Mouse (Mus musculus) midbrain, embryonic 11.5 days (tissue): ENCODE measurements around the gene Mturn. TPM values are rescaled to one million over a fixed set of nuclear protein-coding genes. Genes with fewer than 3 reads are reported as not detected.

Experiments used
- ATAC-seq: fragments of 200-750 bp; cut with Nextera tagmentation; 2 replicates; pipeline ENCODE4 v1.8.0; 2017; ENCODE audit warnings: moderate TSS enrichment, moderate library complexity; ENCODE audit not compliant: low FRiP score
- DNase-seq: peaks from one replicate; pipeline ENCODE4 v3.0.0; 2015; ENCODE audit warnings: low spot score; ENCODE audit errors: missing footprints
- H3K27ac ChIP-seq: fragments of 300-500 bp; sonication (generic); 2 replicates; pipeline ENCODE4 v1.5.1; 2014; ENCODE audit warnings: low read depth, low read length
- H3K27me3 ChIP-seq: fragments of 300-500 bp; sonication (generic); 2 replicates; pipeline ENCODE4 v1.6.1; 2014; ENCODE audit warnings: mild to moderate bottlenecking, low read length, moderate library complexity, mixed read lengths; ENCODE audit not compliant: control insufficient read depth, insufficient read depth
- H3K36me3 ChIP-seq: fragments of 300-500 bp; sonication (generic); 2 replicates; pipeline ENCODE4 v1.6.1; 2014; ENCODE audit warnings: mild to moderate bottlenecking, low read length, moderate library complexity, mixed read lengths; ENCODE audit not compliant: control insufficient read depth, insufficient read depth
- H3K4me1 ChIP-seq: fragments of 300-500 bp; sonication (generic); 2 replicates; pipeline ENCODE4 v1.6.1; 2014; ENCODE audit warnings: low read length; ENCODE audit not compliant: control insufficient read depth, insufficient read depth
- H3K4me2 ChIP-seq: fragments of 300-500 bp; sonication (generic); 2 replicates; pipeline ENCODE4 v1.6.1; 2014; ENCODE audit warnings: mild to moderate bottlenecking, moderate library complexity
- H3K4me3 ChIP-seq: fragments of 300-500 bp; sonication (generic); 2 replicates; pipeline ENCODE4 v1.5.1; 2014; ENCODE audit warnings: low read depth, low read length
- H3K9ac ChIP-seq: fragments of 300-500 bp; sonication (generic); 2 replicates; pipeline ENCODE4 v1.6.1; 2014; ENCODE audit warnings: low read length
- H3K9me3 ChIP-seq: fragments of 300-500 bp; sonication (generic); 2 replicates; pipeline ENCODE4 v1.6.1; 2016; ENCODE audit warnings: low read length; ENCODE audit not compliant: control insufficient read depth
- WGBS: fragments of 180-500 bp; shearing (Covaris S2); extraction: QIAGEN DNeasy Blood & Tissue Kit; methylation state at CpG from one replicate; pipeline ENCODE4 v1.1.7; 2014; 5-methylcytosine and 5-hydroxymethylcytosine counted together
- polyA plus RNA-seq: library from polyadenylated mRNA; unstranded; fragments of >200 nt; fragmentation: Nextera tagmentation; extraction: Ambion mirVana; gene quantifications from 2 replicates; pipeline ENCODE4 v1.2.1, GENCODE M21; 2014

The Mturn gene
- polyA plus RNA-seq, result 40.0 and 40.3 TPM in 2 replicates

- no peaks in the 10 kb centered on the region for H3K27me3 ChIP-seq
- DNase-seq, result peak; percentile 100
- peak within 1 kb of the TSS; percentile 87 for H3K4me3 ChIP-seq
- H3K9me3 ChIP-seq, result no peaks in the 10 kb centered on the region
- peak within 1 kb of the TSS; percentile 63 for H3K27ac ChIP-seq
- ATAC-seq, result peak; percentile 98
- WGBS, result 4% methylated on average over 45 of the region's 48 CpGs
- H3K4me1 ChIP-seq, result peaks cover 9% of the 10 kb centered on the region; the same call in 1 of the 2 replicates
- H3K9ac ChIP-seq, result peak within 1 kb of the TSS; percentile 81
- no peaks in the 10 kb centered on the region for H3K36me3 ChIP-seq
- H3K4me2 ChIP-seq, result peak within 1 kb of the TSS; percentile 90
Measured at GRCm38 (mm10) chr6:54680891-54681745, at the start of gene Mturn. Mturn (plus strand) TSS chr6:54681624.

DNA sequence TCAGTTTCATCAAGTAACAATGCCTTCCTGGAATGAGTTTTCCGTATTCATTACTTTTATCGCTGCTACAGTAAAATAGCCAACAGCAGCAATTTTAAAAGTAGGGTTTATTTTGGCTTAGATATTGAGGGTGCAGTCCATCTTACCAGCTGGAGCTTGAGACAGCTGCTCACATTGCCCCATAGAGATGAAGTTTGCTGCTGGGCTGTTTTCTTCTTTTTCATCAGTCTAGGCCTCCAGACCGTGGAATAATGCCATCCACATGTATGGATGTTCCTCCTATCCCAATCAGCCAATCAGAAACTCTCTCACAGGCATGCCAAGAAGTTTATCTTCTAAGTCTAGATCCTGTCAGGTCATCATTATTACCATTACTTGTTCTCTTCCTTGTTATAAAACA, 41.5 kb upstream of the Mturn start:
- Histone ChIP-seq H3K27me3 (no peaks in the 10 kb centered on the region), H3K4me1 (no peaks in the 10 kb centered on the region), H3K9ac (no peak overlapping the region), H3K36me3 (no peaks in the 10 kb centered on the region), H3K4me2 (no peak overlapping the region), H3K27ac (no peak overlapping the region), H3K4me3 (no peak overlapping the region), H3K9me3 (no peaks in the 10 kb centered on the region)
- WGBS, result 93% methylated on average over 3 of the region's 3 CpGs
- ATAC-seq, result no peak
- no peak for DNase-seq

- H3K27ac ChIP-seq, result no peak overlapping the region
- no peaks in the 10 kb centered on the region for H3K4me1 ChIP-seq
- H3K27me3 ChIP-seq, result no peaks in the 10 kb centered on the region
- H3K9ac ChIP-seq, result no peak overlapping the region
- H3K9me3 ChIP-seq, result no peaks in the 10 kb centered on the region
- no peak overlapping the region for H3K4me2 ChIP-seq
- H3K36me3 ChIP-seq, result no peaks in the 10 kb centered on the region
- 87% methylated on average over 2 of the region's 2 CpGs for WGBS
- ATAC-seq, result no peak
- H3K4me3 ChIP-seq, result no peak overlapping the region
- no peak for DNase-seq
Measured at GRCm38 (mm10) chr6:54641953-54642352, 39.5 kb upstream of the Mturn start.

DNA sequence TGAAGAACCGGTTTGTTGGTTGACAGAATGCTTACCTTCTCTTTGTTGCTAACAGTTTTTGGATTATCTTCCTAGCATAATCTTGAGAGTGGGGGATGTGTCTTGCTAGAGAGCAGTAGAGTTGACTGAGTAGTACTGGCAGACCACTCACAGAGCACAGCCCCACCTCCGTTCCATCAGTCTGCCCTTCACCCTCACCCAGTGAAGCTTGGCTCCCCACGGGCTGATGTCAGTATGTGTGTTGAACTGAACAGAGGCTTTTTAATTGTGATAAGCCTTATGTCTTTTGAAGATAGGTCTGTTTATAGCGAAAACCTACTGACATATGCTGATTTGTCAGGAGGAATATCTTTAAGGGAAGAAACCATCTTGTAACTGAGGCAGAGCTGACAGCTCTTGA, 38.2 kb upstream of the Mturn start:
- Histone ChIP-seq H3K27ac (no peak overlapping the region), H3K4me3 (no peak overlapping the region), H3K27me3 (no peaks in the 10 kb centered on the region), H3K9me3 (no peaks in the 10 kb centered on the region), H3K36me3 (no peaks in the 10 kb centered on the region), H3K4me1 (no peaks in the 10 kb centered on the region), H3K9ac (no peak overlapping the region), H3K4me2 (no peak overlapping the region)
- ATAC-seq, result no peak
- DNase-seq, result no peak
- 91% methylated on average over 4 of the region's 4 CpGs for WGBS

GRCm38 (mm10) chr6:54655471-54656095, 25.8 kb upstream of the Mturn start:
- H3K4me2 ChIP-seq, result no peak overlapping the region
- H3K27me3 ChIP-seq, result no peaks in the 10 kb centered on the region
- H3K9ac ChIP-seq, result no peak overlapping the region
- no peak overlapping the region for H3K4me3 ChIP-seq
- no peak for ATAC-seq
- no peaks in the 10 kb centered on the region for H3K36me3 ChIP-seq
- DNase-seq, result no peak
- no peaks in the 10 kb centered on the region for H3K9me3 ChIP-seq
- no peaks in the 10 kb centered on the region for H3K4me1 ChIP-seq
- WGBS, result 86% methylated on average over 11 of the region's 11 CpGs
- H3K27ac ChIP-seq, result no peak overlapping the region

DNA sequence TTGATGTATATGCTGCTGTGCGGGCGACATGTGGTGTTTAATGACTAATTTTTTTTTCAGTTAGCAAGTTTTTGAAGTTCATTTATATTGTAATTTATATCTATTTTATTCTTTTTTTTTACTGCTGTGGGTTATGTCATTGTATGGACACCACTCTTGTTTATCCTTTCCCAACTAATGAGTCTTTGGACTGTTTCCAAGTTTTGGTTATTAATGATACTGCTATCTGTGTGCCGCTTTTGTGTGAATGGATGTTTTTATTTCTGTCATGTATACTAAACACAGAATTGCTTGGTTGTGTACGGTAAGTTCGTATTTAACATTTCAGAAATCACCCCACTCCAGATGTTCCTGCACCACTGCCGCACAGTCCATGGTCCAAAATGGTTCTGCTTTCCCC, 23.6 kb upstream of the Mturn start:
- Histone ChIP-seq H3K4me3 (no peak overlapping the region), H3K27ac (no peak overlapping the region), H3K27me3 (no peaks in the 10 kb centered on the region), H3K36me3 (no peaks in the 10 kb centered on the region), H3K9me3 (no peaks in the 10 kb centered on the region), H3K4me2 (no peak overlapping the region), H3K9ac (no peak overlapping the region), H3K4me1 (no peaks in the 10 kb centered on the region)
- ATAC-seq (no peak), DNase-seq (no peak)
- WGBS, result 90% methylated on average over 6 of the region's 6 CpGs

- 89% methylated on average over 6 of the region's 6 CpGs for WGBS
- Histone ChIP-seq H3K36me3 (no peaks in the 10 kb centered on the region), H3K9ac (no peak overlapping the region), H3K4me1 (no peaks in the 10 kb centered on the region), H3K27ac (no peak overlapping the region), H3K4me2 (no peak overlapping the region), H3K27me3 (no peaks in the 10 kb centered on the region), H3K9me3 (no peaks in the 10 kb centered on the region), H3K4me3 (no peak overlapping the region)
- DNase-seq (no peak), ATAC-seq (no peak)
Measured at GRCm38 (mm10) chr6:54669868-54670267, 11.6 kb upstream of the Mturn start.

- no peaks in the 10 kb centered on the region for H3K36me3 ChIP-seq
- no peak overlapping the region for H3K27ac ChIP-seq
- DNase-seq (no peak), ATAC-seq (no peak)
- H3K9me3 ChIP-seq, result no peaks in the 10 kb centered on the region
- H3K9ac ChIP-seq, result no peak overlapping the region
- WGBS, result 48% methylated on average over 5 of the region's 5 CpGs
- H3K27me3 ChIP-seq, result no peaks in the 10 kb centered on the region
- H3K4me1 ChIP-seq, result no peaks in the 10 kb centered on the region
- H3K4me3 ChIP-seq, result no peak overlapping the region
- no peak overlapping the region for H3K4me2 ChIP-seq
Measured at GRCm38 (mm10) chr6:54672901-54673300, 8.5 kb upstream of the Mturn start.

- H3K4me3 ChIP-seq, result no peak overlapping the region
- H3K27me3 ChIP-seq, result no peaks in the 10 kb centered on the region
- H3K4me1 ChIP-seq, result peaks cover 9% of the 10 kb centered on the region; the same call in 1 of the 2 replicates
- 80% methylated on average over 5 of the region's 5 CpGs for WGBS
- H3K9ac ChIP-seq, result no peak overlapping the region
- H3K27ac ChIP-seq, result no peak overlapping the region
- DNase-seq, result no peak
- no peak overlapping the region for H3K4me2 ChIP-seq
- ATAC-seq, result no peak
- H3K36me3 ChIP-seq, result no peaks in the 10 kb centered on the region
- H3K9me3 ChIP-seq, result no peaks in the 10 kb centered on the region
Measured at GRCm38 (mm10) chr6:54679686-54680085, 1.7 kb upstream of the Mturn start.
